Mouse (Mus musculus) spleen, adult 2 months (tissue): ENCODE data around the gene Ess2.

Source experiments
- CTCF ChIP-seq: fragments of 200-500 bp; IDR thresholded peaks from 2 replicates; pipeline ENCODE4 v1.5.1; 2011; ENCODE audit warnings: mild to moderate bottlenecking, inconsistent platforms; ENCODE audit not compliant: insufficient read depth, insufficient read length, insufficient replicate concordance; ENCODE audit errors: extremely low read depth
- POLR2A ChIP-seq: fragments of 200-500 bp; IDR thresholded peaks from 2 replicates; pipeline ENCODE4 v1.6.1; 2011; ENCODE audit warnings: low read depth, low read length, inconsistent platforms

DNA sequence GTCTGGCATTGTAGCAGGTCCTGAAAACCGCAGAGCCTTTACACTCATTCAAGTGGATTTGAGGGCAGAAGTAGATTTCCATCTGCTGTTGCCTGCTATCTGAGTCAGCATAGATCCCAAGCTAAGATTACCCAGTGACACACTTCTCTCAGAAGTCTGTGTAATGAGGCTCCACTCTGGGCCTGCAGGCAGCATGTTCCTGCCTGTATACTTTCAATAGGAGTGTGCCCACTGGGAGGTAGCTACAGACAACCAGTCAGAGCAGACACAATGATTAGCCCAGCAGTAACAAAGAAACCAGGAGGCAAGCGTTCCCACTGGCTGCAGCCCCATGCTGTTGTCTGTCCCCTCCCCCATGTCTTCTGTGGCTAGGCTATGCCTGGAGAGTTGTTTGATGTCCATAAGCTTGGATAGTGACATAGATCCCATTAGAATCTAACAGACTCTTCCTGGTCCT is 38.3 kb upstream of the Ess2 start:
- TF ChIP-seq CTCF (no peak), POLR2A (no peak)
